Mouse (Mus musculus) c-Kit-negative CD71-positive TER-119-positive erythroid progenitor cells, embryonic 14.5 days (primary cell): Measurements from ENCODE around the gene Slc6a20a.

ENCODE experiments used
- DNase-seq: peaks from one replicate; pipeline ENCODE4 v3.0.0-alpha.2; 2013; ENCODE audit warnings: low read depth, low spot score

Slc6a20a gene

GRCm38 (mm10) chr9:123638231-123638630, 40.5 kb downstream of the Slc6a20a start:
- DNase-seq: no peak

- no peak for DNase-seq
Observed at GRCm38 (mm10) chr9:123636771-123637170, 41.9 kb downstream of the Slc6a20a start.

- no peak for DNase-seq
Observed at GRCm38 (mm10) chr9:123632993-123633392, 45.7 kb downstream of the Slc6a20a start.

- DNase-seq: no peak
Observed at GRCm38 (mm10) chr9:123632281-123632680, 46.4 kb downstream of the Slc6a20a start, which contains the start of gene Slc6a20b. TSS of gene Slc6a20b (minus strand) at chr9:123632565.

GRCm38 (mm10) chr9:123631666-123632065, 47.0 kb downstream of the Slc6a20a start:
- no peak for DNase-seq

GRCm38 (mm10) chr9:123625821-123626220, 52.9 kb downstream of the Slc6a20a start:
- DNase-seq: no peak

GRCm38 (mm10) chr9:123624741-123625140, 53.9 kb downstream of the Slc6a20a start:
- no peak for DNase-seq

GRCm38 (mm10) chr9:123620311-123621098, 58.2 kb downstream of the Slc6a20a start:
- no peak for DNase-seq

GRCm38 (mm10) chr9:123601529-123601928, 77.2 kb downstream of the Slc6a20a start:
- no peak for DNase-seq

- DNase-seq: no peak
Observed at GRCm38 (mm10) chr9:123597376-123597775, 81.3 kb downstream of the Slc6a20a start.

GRCm38 (mm10) chr9:123596910-123597309, 81.8 kb downstream of the Slc6a20a start:
- no peak for DNase-seq

GRCm38 (mm10) chr9:123595194-123595593, 83.5 kb downstream of the Slc6a20a start:
- DNase-seq: no peak

GRCm38 (mm10) chr9:123589240-123589910, 89.3 kb downstream of the Slc6a20a start:
- no peak for DNase-seq
